Mouse (Mus musculus) hindbrain, embryonic 12.5 days (tissue): ENCODE results near the gene 4930442H23Rik. TPM values are rescaled to one million over a fixed set of nuclear protein-coding genes. Genes with fewer than 3 reads are reported as not detected.

Experiments
- polyA plus RNA-seq: library from polyadenylated mRNA; unstranded; fragments of >200 nt; fragmentation: Nextera tagmentation; extraction: Ambion mirVana; gene quantifications from 2 replicates; pipeline ENCODE4 v1.2.1, GENCODE M21; 2016

4930442H23Rik gene
- polyA plus RNA-seq, 1 experiment from 2014 or later = not detected

Other genes with a start within 250 kb of the 4930442H23Rik start
- gene Gng7, start 168.9 kb downstream of the 4930442H23Rik start, polyA plus RNA-seq = 10.1 and 10.7 TPM in 2 replicates
- 16.4 and 16.7 TPM in 2 replicates for gene Diras1, start 158.2 kb downstream of the 4930442H23Rik start, polyA plus RNA-seq
- 33.8 and 37.0 TPM in 2 replicates for gene Slc39a3, start 146.4 kb downstream of the 4930442H23Rik start, polyA plus RNA-seq
- gene Sgta, start 123.7 kb downstream of the 4930442H23Rik start, polyA plus RNA-seq = 259 and 269 TPM in 2 replicates
- 57.5 and 58.0 TPM in 2 replicates for gene Thop1, start 113.8 kb downstream of the 4930442H23Rik start, polyA plus RNA-seq
- 0.12 and 0.46 TPM in 2 replicates for gene Creb3l3, start 85.0 kb downstream of the 4930442H23Rik start, polyA plus RNA-seq
- gene Map2k2, start 77.9 kb downstream of the 4930442H23Rik start, polyA plus RNA-seq = 223 and 232 TPM in 2 replicates
- 17.7 and 18.2 TPM in 2 replicates for gene Zbtb7a, start 48.6 kb downstream of the 4930442H23Rik start, polyA plus RNA-seq
- gene Pias4, start 15.9 kb downstream of the 4930442H23Rik start, polyA plus RNA-seq = 56.7 and 59.2 TPM in 2 replicates
- 539 TPM in 2 replicates for gene Eef2, start 7.2 kb downstream of the 4930442H23Rik start, polyA plus RNA-seq
- 86.4 and 94.5 TPM in 2 replicates for gene Dapk3, start 844 bp downstream of the 4930442H23Rik start, polyA plus RNA-seq
- not detected in 2 replicates for gene Nmrk2, start 18.2 kb upstream of the 4930442H23Rik start, polyA plus RNA-seq
- 33.7 and 36.8 TPM in 2 replicates for gene Atcay, start 47.0 kb upstream of the 4930442H23Rik start, polyA plus RNA-seq
- gene Zfr2, start 49.3 kb upstream of the 4930442H23Rik start, polyA plus RNA-seq = 14.0 and 15.6 TPM in 2 replicates
- 6.3 and 6.8 TPM in 2 replicates for gene Matk, start 69.1 kb upstream of the 4930442H23Rik start, polyA plus RNA-seq
- 142 and 155 TPM in 2 replicates for gene Mrpl54, start 83.1 kb upstream of the 4930442H23Rik start, polyA plus RNA-seq
- 36.9 and 38.1 TPM in 2 replicates for gene Apba3, start 83.1 kb upstream of the 4930442H23Rik start, polyA plus RNA-seq
- gene Tjp3, start 107.7 kb upstream of the 4930442H23Rik start, polyA plus RNA-seq = 5.4 and 6.8 TPM in 2 replicates
- 97.3 and 103 TPM in 2 replicates for gene Pip5k1c, start 109.1 kb upstream of the 4930442H23Rik start, polyA plus RNA-seq
- 53.3 and 54.5 TPM in 2 replicates for gene Cactin, start 137.3 kb upstream of the 4930442H23Rik start, polyA plus RNA-seq
- gene Tbxa2r, start 144.9 kb upstream of the 4930442H23Rik start, polyA plus RNA-seq = 2.7 and 3.1 TPM in 2 replicates
- not detected in 2 replicates for gene Gipc3, start 159.4 kb upstream of the 4930442H23Rik start, polyA plus RNA-seq
- gene Hmg20b, start 166.6 kb upstream of the 4930442H23Rik start, polyA plus RNA-seq = 92.0 and 93.4 TPM in 2 replicates
- gene Mfsd12, start 173.6 kb upstream of the 4930442H23Rik start, polyA plus RNA-seq = 11.4 and 12.9 TPM in 2 replicates
- gene 4930404N11Rik, start 182.0 kb upstream of the 4930442H23Rik start, polyA plus RNA-seq = 0.52 and 0.88 TPM in 2 replicates
- 132 and 134 TPM in 2 replicates for gene Fzr1, start 194.7 kb upstream of the 4930442H23Rik start, polyA plus RNA-seq
- 62.7 and 67.5 TPM in 2 replicates for gene Dohh, start 200.6 kb upstream of the 4930442H23Rik start, polyA plus RNA-seq
- 5.7 and 5.9 TPM in 2 replicates for gene Gm48551, start 200.6 kb upstream of the 4930442H23Rik start, polyA plus RNA-seq
- 1.1 and 2.4 TPM in 2 replicates for gene Gm48552, start 205.2 kb upstream of the 4930442H23Rik start, polyA plus RNA-seq
- 1.9 and 2.7 TPM in 2 replicates for gene Smim24, start 209.2 kb upstream of the 4930442H23Rik start, polyA plus RNA-seq